Mouse (Mus musculus) layer of hippocampus, postnatal 36 days (tissue): ENCODE measurements at regions not wholly inside any gene's neighbourhood (a gene's known extent, or its start where the extent isn't known, plus 50 kb on each side); places are given as distances from the start of the nearest gene placed in this dataset.

Experiments used
- DNase-seq, 2 experiments: peaks; one replicate each; pipeline ENCODE4 v3.0.0; 2022

GRCm38 (mm10) chr17:84072426-84073030 lies 115.2 kb downstream of the Zfp36l2 start:
- no peak for DNase-seq

GRCm38 (mm10) chr17:84071855-84072254 lies 115.9 kb downstream of the Zfp36l2 start:
- no peak for DNase-seq

GRCm38 (mm10) chr17:84070596-84070995 lies 117.2 kb downstream of the Zfp36l2 start:
- no peak for DNase-seq

- no peak for DNase-seq
These were observed 120.6 kb downstream of the Zfp36l2 start for GRCm38 (mm10) chr17:84067102-84067501.

- no peak for DNase-seq
These were observed 124.0 kb downstream of the Zfp36l2 start for GRCm38 (mm10) chr17:84063791-84064190.

GRCm38 (mm10) chr17:84061621-84062020 lies 126.1 kb downstream of the Zfp36l2 start:
- no peak for DNase-seq

- DNase-seq = no peak
These were observed 131.3 kb downstream of the Zfp36l2 start for GRCm38 (mm10) chr17:84056469-84056868.

GRCm38 (mm10) chr17:84052437-84052836 lies 135.3 kb downstream of the Zfp36l2 start:
- DNase-seq = no peak

- DNase-seq = no peak
These were observed 136.5 kb downstream of the Zfp36l2 start for GRCm38 (mm10) chr17:84051212-84051611.

- peak in 1 of 2 experiments; percentile 24 for DNase-seq
These were observed 139.2 kb downstream of the Zfp36l2 start for GRCm38 (mm10) chr17:84048533-84048932.

GRCm38 (mm10) chr17:84047520-84047919 lies 140.2 kb downstream of the Zfp36l2 start:
- no peak for DNase-seq

GRCm38 (mm10) chr17:84045812-84046211 lies 141.9 kb downstream of the Zfp36l2 start:
- DNase-seq = no peak

- no peak for DNase-seq
These were observed 143.2 kb downstream of the Zfp36l2 start for GRCm38 (mm10) chr17:84044472-84044936.

- DNase-seq = no peak
These were observed 144.6 kb downstream of the Zfp36l2 start for GRCm38 (mm10) chr17:84043102-84043501.

GRCm38 (mm10) chr17:84039444-84039843 lies 148.3 kb downstream of the Zfp36l2 start:
- DNase-seq = no peak

- no peak for DNase-seq
These were observed 150.0 kb downstream of the Zfp36l2 start for GRCm38 (mm10) chr17:84037580-84038304.

GRCm38 (mm10) chr17:84036056-84036455 lies 151.7 kb downstream of the Zfp36l2 start:
- no peak for DNase-seq

GRCm38 (mm10) chr17:84034801-84035200 lies 152.9 kb downstream of the Zfp36l2 start:
- no peak for DNase-seq

GRCm38 (mm10) chr17:84032441-84032840 lies 155.3 kb downstream of the Zfp36l2 start:
- no peak for DNase-seq

GRCm38 (mm10) chr17:84031833-84032232 lies 155.9 kb downstream of the Zfp36l2 start:
- DNase-seq = no peak

- no peak for DNase-seq
These were observed 156.4 kb downstream of the Zfp36l2 start for GRCm38 (mm10) chr17:84031381-84031780.

- DNase-seq = no peak
These were observed 157.0 kb downstream of the Zfp36l2 start for GRCm38 (mm10) chr17:84030699-84031098.

- peak; percentile 80 to 82 for DNase-seq
These were observed 159.4 kb downstream of the Zfp36l2 start for GRCm38 (mm10) chr17:84028157-84028970.
